Mouse (Mus musculus) heart, adult 2 months (tissue): ENCODE measurements around the gene Mlana. TPM values are rescaled to one million over a fixed set of nuclear protein-coding genes. Genes with fewer than 3 reads are reported as not detected.

Experiments used
- DNase-seq, 2 experiments: peaks; one replicate each; pipeline ENCODE4 v3.0.0; 2021
- H3K27ac ChIP-seq: fragments of 200-600 bp; 2 replicates; pipeline ENCODE4 v1.8.1; 2022
- H3K27me3 ChIP-seq: fragments of 200-500 bp; 2 replicates; pipeline ENCODE4 v1.6.1; 2012; ENCODE audit warnings: mild to moderate bottlenecking, low read length, inconsistent platforms, mixed read lengths; ENCODE audit not compliant: control insufficient read depth, insufficient read depth
- H3K36me3 ChIP-seq: fragments of 200-500 bp; 2 replicates; pipeline ENCODE4 v1.6.1; 2012; ENCODE audit warnings: low read length, inconsistent platforms; ENCODE audit not compliant: control insufficient read depth, insufficient read depth
- H3K4me1 ChIP-seq: fragments of 200-500 bp; 2 replicates; pipeline ENCODE4 v1.6.1; 2011; ENCODE audit warnings: low read length; ENCODE audit not compliant: control insufficient read depth, insufficient read depth
- H3K4me3 ChIP-seq: fragments of 200-600 bp; 2 replicates; pipeline ENCODE4 v1.8.1; 2022
- H3K79me2 ChIP-seq: fragments of 200-500 bp; replicated peaks from 2 replicates; pipeline ENCODE4 v1.6.1; 2012; ENCODE audit warnings: mild to moderate bottlenecking, inconsistent platforms, low read length, moderate library complexity, mixed read lengths; ENCODE audit not compliant: control insufficient read depth, insufficient read depth
- H3K9ac ChIP-seq: fragments of 200-500 bp; 2 replicates; pipeline ENCODE4 v1.6.1; 2012; ENCODE audit warnings: low read depth, mild to moderate bottlenecking, control low read depth, inconsistent platforms, low read length, mixed read lengths
- CTCF ChIP-seq: fragments of 200-600 bp; IDR thresholded peaks from 2 replicates; pipeline ENCODE4 v1.8.1; 2022; ENCODE audit warnings: antibody characterized with exemption, mild to moderate bottlenecking, moderate library complexity
- EP300 ChIP-seq: fragments of 200-500 bp; IDR thresholded peaks from 2 replicates; pipeline ENCODE4 v1.6.1; 2011; ENCODE audit warnings: low read depth, low read length, control low read depth; ENCODE audit not compliant: insufficient read depth
- POLR2A ChIP-seq: fragments of 200-500 bp; IDR thresholded peaks from 2 replicates; pipeline ENCODE4 v1.6.1; 2011; ENCODE audit warnings: mild to moderate bottlenecking, low read depth, low read length, control low read depth; ENCODE audit not compliant: insufficient read depth
- WGBS: fragments of 180-500 bp; shearing (Covaris S2); methylation state at CpG from one replicate; pipeline ENCODE4 v1.1.7; 2018; 5-methylcytosine and 5-hydroxymethylcytosine counted together
- intact Hi-C: fragments of 180-260 bp; cut with DNase I; formaldehyde crosslinking; loops from one replicate; pipeline ENCODE4 v1.15.1; 2025
- polyA plus RNA-seq: library from polyadenylated mRNA; depleted of rRNA; stranded (reverse); fragments of >200 nt; gene quantifications from 2 replicates; pipeline ENCODE4 v1.2.3, GENCODE M21; 2012
- total RNA-seq, 2 experiments: library from RNA; stranded (reverse); gene quantifications; 2 replicates each; pipeline ENCODE4 v1.2.3; 2021

Gene Mlana
- total and polyA plus RNA-seq, 3 experiments: 0.59 to 4.2 (median 1.4) TPM

- intact Hi-C loops: no loop called here
- Histone ChIP-seq H3K36me3 (no peaks in the 10 kb centered on the region), H3K27me3 (no peaks in the 10 kb centered on the region), H3K79me2 (no peaks in the 10 kb centered on the region), H3K4me1 (no peaks in the 10 kb centered on the region), H3K4me3 (no peak overlapping the region), H3K9ac (no peak overlapping the region), H3K27ac (no peak overlapping the region)
- no peak for DNase-seq
- 73% methylated on average over 6 of the region's 6 CpGs for WGBS
- no peak for TF ChIP-seq CTCF
- no peak for TF ChIP-seq POLR2A
- TF ChIP-seq EP300: no peak
Measured at GRCm38 (mm10) chr19:29678181-29678778, 19.3 kb upstream of the Mlana start.

- Histone ChIP-seq H3K4me3 (no peak overlapping the region), H3K27me3 (no peaks in the 10 kb centered on the region), H3K27ac (no peak overlapping the region), H3K4me1 (no peaks in the 10 kb centered on the region), H3K36me3 (no peaks in the 10 kb centered on the region), H3K79me2 (no peaks in the 10 kb centered on the region), H3K9ac (no peak overlapping the region)
- TF ChIP-seq CTCF (no peak), EP300 (no peak), POLR2A (no peak)
- DNase-seq: no peak
- intact Hi-C loops: loop anchor here (10.0 kb wide), 1 partner anchor 524 kb away; no protein-coding TSS in a partner anchor
- 58% methylated on average over 13 of the region's 13 CpGs for WGBS
Measured at GRCm38 (mm10) chr19:29680182-29681152, 17.2 kb upstream of the Mlana start.

GRCm38 (mm10) chr19:29683844-29684540, 13.6 kb upstream of the Mlana start:
- no peaks in the 10 kb centered on the region for H3K79me2 ChIP-seq
- H3K36me3 ChIP-seq: no peaks in the 10 kb centered on the region
- peak; percentile 63 to 74 for DNase-seq
- intact Hi-C loops: loop anchor here (1.0 to 10.0 kb wide), 3 partner anchors 137 to 521 kb away; no protein-coding TSS in a partner anchor
- no peak overlapping the region for H3K4me3 ChIP-seq
- H3K27ac ChIP-seq: no peak overlapping the region
- TF ChIP-seq POLR2A (no peak), EP300 (no peak), CTCF (peak; percentile 91)
- H3K27me3 ChIP-seq: no peaks in the 10 kb centered on the region
- 46% methylated on average over 16 of the region's 16 CpGs for WGBS
- H3K9ac ChIP-seq: no peak overlapping the region
- H3K4me1 ChIP-seq: no peaks in the 10 kb centered on the region

- WGBS: 93% methylated on average over 10 of the region's 10 CpGs
- H3K79me2 ChIP-seq: no peaks in the 10 kb centered on the region
- no peak overlapping the region for H3K27ac ChIP-seq
- H3K4me1 ChIP-seq: no peaks in the 10 kb centered on the region
- TF ChIP-seq CTCF: no peak
- no peak overlapping the region for H3K9ac ChIP-seq
- no peak overlapping the region for H3K4me3 ChIP-seq
- H3K36me3 ChIP-seq: no peaks in the 10 kb centered on the region
- intact Hi-C loops: no loop called here
- no peaks in the 10 kb centered on the region for H3K27me3 ChIP-seq
- DNase-seq: no peak
Measured at GRCm38 (mm10) chr19:29695071-29695470, 2.6 kb upstream of the Mlana start.

- no peak overlapping the region for H3K4me3 ChIP-seq
- TF ChIP-seq EP300: no peak
- TF ChIP-seq CTCF: no peak
- 90% methylated on average over 4 of the region's 4 CpGs for WGBS
- H3K36me3 ChIP-seq: no peaks in the 10 kb centered on the region
- H3K27me3 ChIP-seq: no peaks in the 10 kb centered on the region
- intact Hi-C loops: no loop called here
- H3K27ac ChIP-seq: no peak overlapping the region
- no peak for DNase-seq
- no peak overlapping the region for H3K9ac ChIP-seq
- H3K4me1 ChIP-seq: no peaks in the 10 kb centered on the region
- H3K79me2 ChIP-seq: no peaks in the 10 kb centered on the region
Measured at GRCm38 (mm10) chr19:29696309-29696708, 1.3 kb upstream of the Mlana start.
